Comparison of ENCODE assay signal across 11 mouse cellular contexts in genomic region chr8:87311282-87311681, GRCm38 (mm10).
DNase-seq lines count a peak whose midpoint lies in the region; ATAC-seq lines count a peak whose summit lies in the region.
"Had no signal": no experiment of that assay in that cellular context is flagged by ENCODE, and none has a peak within 500 bp of the region (broad histone marks: within the 10 kb centered on the region; RNA-seq: fewer than 3 reads in every experiment).

No protein-coding gene starts in this region.

- DNase-seq in cerebellum, adult 11-12 months: peak; percentile 47
- no peak for DNase-seq in cerebellum, adult 9-10 months
- peak; percentile 33 for DNase-seq in hindbrain, embryonic 14.5 days (ENCODE audit: low spot score)
- peak; percentile 6 for DNase-seq in ovary, postnatal 36 days (ENCODE audit: low spot score)
- no peak for DNase-seq in ovary, postnatal 10 days (ENCODE audit: low spot score)
- peak; percentile 50 to 70 for DNase-seq in cerebellum, postnatal 25 days
- DNase-seq: kidney, postnatal 14 days had no signal

- no peaks in the 10 kb centered on the region; the same call in 1 of the 2 replicates for H3K4me1 ChIP-seq in hindbrain, embryonic 14.5 days (replicated peaks; ENCODE audit: control insufficient read depth, insufficient read depth, low read length)
- H3K4me1 ChIP-seq in hindbrain, embryonic 16.5 days (ENCODE audit: control insufficient read depth, insufficient read depth, low read depth, low read length): peaks cover 3% of the 10 kb centered on the region; the same call in 1 of the 2 replicates
- H3K4me1 ChIP-seq: heart, embryonic 15.5 days; limb, embryonic 12.5 days had no signal

- 55% methylated on average over 7 of the region's 7 CpGs for WGBS in hindbrain, embryonic 14.5 days
- WGBS in hindbrain, embryonic 16.5 days: 49% methylated on average over 7 of the region's 7 CpGs

- no peak overlapping the region for H3K4me2 ChIP-seq in hindbrain, embryonic 14.5 days (replicated peaks)
- H3K4me2 ChIP-seq in hindbrain, embryonic 16.5 days (ENCODE audit: low read length): no peak overlapping the region
- H3K4me2 ChIP-seq: heart, embryonic 15.5 days; limb, embryonic 12.5 days had no signal

- H3K9me3 ChIP-seq in hindbrain, embryonic 14.5 days (ENCODE audit: control insufficient read depth, low read length): 0 out of 2 replicates have a peak, but pooled peaks cover 5% of the 10 kb centered on the region
- H3K9me3 ChIP-seq in hindbrain, embryonic 16.5 days (ENCODE audit: control insufficient read depth, low read length): no peaks in the 10 kb centered on the region
- H3K9me3 ChIP-seq: heart, embryonic 15.5 days had no signal

- no peaks in the 10 kb centered on the region for H3K27me3 ChIP-seq in hindbrain, embryonic 14.5 days (ENCODE audit: control insufficient read depth, insufficient read depth, low read length)
- H3K27me3 ChIP-seq in hindbrain, embryonic 16.5 days (replicated peaks; ENCODE audit: control insufficient read depth, insufficient read depth, low read length): no peaks in the 10 kb centered on the region
- H3K27me3 ChIP-seq: heart, embryonic 15.5 days; limb, embryonic 12.5 days had no signal

- H3K27ac ChIP-seq in hindbrain, embryonic 14.5 days: no peak overlapping the region
- no peak overlapping the region for H3K27ac ChIP-seq in hindbrain, embryonic 16.5 days (ENCODE audit: low read depth, low read length)
- H3K27ac ChIP-seq: heart, embryonic 15.5 days; limb, embryonic 12.5 days had no signal

- no peaks in the 10 kb centered on the region for H3K36me3 ChIP-seq in hindbrain, embryonic 14.5 days (replicated peaks; ENCODE audit: control insufficient read depth, insufficient read depth)
- H3K36me3 ChIP-seq in hindbrain, embryonic 16.5 days (ENCODE audit: control insufficient read depth, insufficient read depth, low read length): no peaks in the 10 kb centered on the region
- H3K36me3 ChIP-seq: heart, embryonic 15.5 days; limb, embryonic 12.5 days had no signal

- H3K9ac ChIP-seq in hindbrain, embryonic 14.5 days: no peak overlapping the region
- H3K9ac ChIP-seq in hindbrain, embryonic 16.5 days (ENCODE audit: low read depth, low read length): no peak overlapping the region
- H3K9ac ChIP-seq: heart, embryonic 15.5 days; limb, embryonic 12.5 days had no signal

- H3K4me3 ChIP-seq in hindbrain, embryonic 14.5 days (replicated peaks; ENCODE audit: low read length): no peak overlapping the region
- H3K4me3 ChIP-seq in hindbrain, embryonic 16.5 days (ENCODE audit: low read length): no peak overlapping the region
- H3K4me3 ChIP-seq: heart, embryonic 15.5 days; limb, embryonic 12.5 days had no signal

- no peak for ATAC-seq in hindbrain, embryonic 14.5 days (ENCODE audit: low FRiP score)
- ATAC-seq in hindbrain, embryonic 16.5 days: no peak
- no peak for ATAC-seq in granulocyte monocyte progenitor cell, adult 5-6 weeks (replicated peaks; ENCODE audit: poor library complexity, severe bottlenecking)

Comparison
In these comparisons a context has a peak if more than half of its experiments do, and no peak if none do; other contexts are left out.
1. DNase-seq: peak in cerebellum, adult 11-12 months (single experiment), hindbrain, embryonic 14.5 days (single experiment), ovary, postnatal 36 days (single experiment) and cerebellum, postnatal 25 days (2 of 2); none in cerebellum, adult 9-10 months (single experiment) and ovary, postnatal 10 days (single experiment).